Mouse (Mus musculus) lung, postnatal 36 days (tissue): Measurements from ENCODE around the gene Sfxn3.

ENCODE experiments used
- DNase-seq: peaks from one replicate; pipeline ENCODE4 v3.0.0; 2022; ENCODE audit warnings: mixed read lengths

Gene Sfxn3

DNA sequence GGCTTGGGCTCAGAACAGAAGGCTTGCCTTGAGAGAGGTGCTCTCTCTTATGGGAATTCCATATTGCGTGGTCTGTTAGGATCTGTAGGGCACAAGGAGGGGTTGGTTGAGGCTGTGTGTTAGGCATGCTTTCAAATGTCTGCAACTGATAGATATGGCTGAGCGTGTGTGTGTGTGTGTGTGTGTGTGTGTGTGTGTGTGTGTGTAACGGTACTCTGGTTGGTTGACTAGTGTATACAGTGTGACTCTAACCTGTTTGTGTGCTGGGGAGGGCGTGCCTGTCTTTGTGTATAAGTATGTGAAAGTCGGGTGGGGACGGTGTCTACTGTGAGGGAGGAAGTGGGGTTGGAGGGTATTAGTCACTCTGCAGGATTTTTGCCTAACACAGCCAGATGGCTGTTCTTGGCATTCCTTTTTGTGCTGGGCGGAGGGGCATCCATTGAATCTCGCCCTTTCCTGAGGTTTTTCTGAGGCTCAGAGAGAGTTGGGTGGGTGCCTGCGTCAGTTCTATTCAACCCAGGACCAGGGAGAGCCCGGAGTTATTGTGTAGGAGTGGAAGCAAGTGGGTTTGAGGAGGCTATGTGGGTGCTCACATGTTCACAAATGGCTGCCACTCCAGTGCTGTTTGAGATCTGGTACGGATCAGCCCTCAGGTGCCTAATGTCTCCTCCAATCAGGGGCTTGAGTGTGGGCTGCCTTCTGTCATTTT is 786 bp downstream of the Sfxn3 start:
- DNase-seq, result peak; percentile 91

DNA sequence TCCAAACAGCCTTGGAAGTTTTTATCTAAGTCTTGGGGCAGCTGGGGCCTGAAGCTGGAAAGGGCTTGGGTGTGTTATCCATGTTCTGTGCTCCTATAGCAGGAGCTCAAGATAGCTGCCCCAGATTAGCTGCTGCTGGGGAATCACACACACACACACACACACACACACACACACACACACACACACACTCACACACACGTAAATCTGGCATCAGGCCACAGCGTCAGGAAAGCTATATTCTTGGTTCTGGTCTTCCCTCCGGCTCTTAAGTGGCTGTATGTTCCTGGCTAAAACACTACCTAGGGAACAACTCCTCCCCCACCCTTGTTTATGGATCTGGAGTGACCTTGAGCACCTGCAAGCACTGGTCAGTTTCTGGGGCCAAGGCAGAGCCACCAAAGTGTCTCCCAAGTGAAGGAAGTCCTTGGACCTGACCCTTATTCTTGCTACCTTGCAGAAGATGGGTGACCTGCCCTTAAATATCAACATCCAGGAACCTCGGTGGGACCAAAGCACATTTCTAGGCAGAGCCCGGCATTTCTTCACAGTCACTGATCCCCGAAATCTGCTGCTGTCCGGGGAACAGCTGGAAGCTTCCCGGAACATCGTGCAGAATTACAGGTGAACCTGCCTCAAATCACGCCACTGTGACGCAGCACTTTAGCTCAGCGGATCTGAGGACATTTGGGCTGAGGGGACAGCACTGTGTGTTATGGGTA is 1.5 kb downstream of the Sfxn3 start:
- DNase-seq, result no peak

DNA sequence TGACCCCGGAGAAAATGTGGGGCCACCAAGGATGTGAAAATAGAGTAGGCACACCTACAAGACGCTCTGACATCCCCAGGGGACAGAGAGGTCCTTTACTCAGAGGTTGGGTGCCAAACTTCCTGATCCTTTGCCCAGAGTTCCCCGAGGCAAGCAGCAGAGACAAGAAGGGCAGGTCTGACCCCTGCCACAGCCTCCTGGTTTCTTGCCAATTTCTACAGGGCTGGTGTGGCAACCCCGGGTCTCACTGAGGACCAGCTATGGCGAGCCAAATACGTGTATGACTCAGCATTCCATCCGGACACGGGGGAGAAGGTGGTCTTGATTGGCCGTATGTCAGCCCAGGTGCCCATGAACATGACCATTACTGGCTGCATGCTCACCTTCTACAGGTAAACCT is 2.2 kb downstream of the Sfxn3 start:
- no peak for DNase-seq

DNA sequence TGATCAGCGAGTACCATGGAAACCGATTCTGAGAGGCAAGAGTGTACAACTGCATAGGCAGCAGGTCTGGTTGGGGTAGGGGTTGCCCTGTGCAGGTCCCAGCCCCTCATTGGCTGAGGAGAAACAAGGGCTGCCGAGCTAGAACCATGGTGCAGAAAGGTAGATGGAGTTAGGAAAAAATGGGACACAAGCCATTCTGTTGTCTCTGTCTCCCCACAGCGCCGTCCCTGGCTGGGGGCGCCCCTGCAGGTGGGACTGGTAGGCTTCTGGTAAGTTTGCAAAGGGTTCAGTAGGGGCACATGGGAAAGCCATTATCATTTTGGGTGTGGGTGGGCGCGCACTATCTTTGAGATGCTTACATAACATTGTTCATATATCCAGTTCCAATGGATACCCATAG is 6.1 kb downstream of the Sfxn3 start:
- no peak for DNase-seq

DNA sequence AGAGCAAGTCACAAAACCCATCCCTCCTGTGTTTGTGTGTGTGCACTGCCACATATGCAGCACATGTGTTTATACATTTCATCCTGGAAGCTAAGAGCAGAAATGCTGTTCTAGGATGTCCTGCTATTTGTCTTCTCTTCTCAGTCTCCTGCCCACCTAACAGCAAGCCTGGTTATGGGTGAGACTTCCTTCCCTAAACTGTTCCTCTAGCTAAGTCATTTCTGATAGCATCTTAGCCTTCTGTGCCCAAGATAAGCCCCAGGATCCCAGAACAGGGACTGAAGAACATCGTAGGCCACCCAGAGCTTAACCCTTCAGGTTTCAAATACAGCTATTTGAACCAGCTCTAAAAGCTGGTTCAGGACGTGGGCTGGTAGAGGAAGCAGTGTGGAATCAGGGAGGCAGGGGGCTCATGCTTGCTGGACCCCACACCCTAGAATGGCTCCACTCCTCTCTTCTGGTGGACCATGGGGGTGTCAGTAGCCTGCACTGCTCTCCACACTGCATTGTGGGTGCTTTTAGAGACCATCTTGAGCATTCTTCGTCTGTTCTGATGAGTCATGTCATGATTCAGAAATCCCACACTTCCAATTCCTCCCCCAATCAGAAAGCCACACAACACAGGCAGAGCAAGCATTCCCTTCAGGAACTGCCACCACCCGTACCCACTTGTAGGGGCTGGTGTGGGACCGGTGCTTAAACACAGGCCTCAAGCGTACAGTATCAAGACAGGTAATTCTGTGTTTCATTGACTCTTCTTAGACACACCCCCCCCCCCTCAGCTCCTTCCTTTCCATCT is 7.8 kb downstream of the Sfxn3 start:
- no peak for DNase-seq

DNA sequence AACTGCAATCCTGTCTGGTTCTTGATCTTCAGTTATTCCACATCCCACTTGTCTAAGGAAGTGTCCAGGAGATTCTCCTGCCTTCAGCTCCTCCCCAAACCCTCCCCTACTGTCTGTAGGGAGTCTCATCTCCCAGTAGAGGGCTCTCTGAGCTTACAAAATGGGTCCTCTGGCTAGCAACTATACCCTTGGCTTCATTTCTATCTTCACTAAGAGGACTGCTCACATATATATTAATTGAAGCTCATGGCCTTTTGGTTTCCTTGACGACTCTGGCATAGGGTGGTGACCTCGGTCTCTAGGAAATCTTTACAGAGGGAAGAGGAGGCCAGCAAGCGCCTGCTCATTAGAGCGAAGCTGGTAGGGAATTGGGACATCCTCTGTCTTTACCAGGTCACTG is 9.1 kb downstream of the Sfxn3 start:
- DNase-seq, result peak; percentile 75

DNA sequence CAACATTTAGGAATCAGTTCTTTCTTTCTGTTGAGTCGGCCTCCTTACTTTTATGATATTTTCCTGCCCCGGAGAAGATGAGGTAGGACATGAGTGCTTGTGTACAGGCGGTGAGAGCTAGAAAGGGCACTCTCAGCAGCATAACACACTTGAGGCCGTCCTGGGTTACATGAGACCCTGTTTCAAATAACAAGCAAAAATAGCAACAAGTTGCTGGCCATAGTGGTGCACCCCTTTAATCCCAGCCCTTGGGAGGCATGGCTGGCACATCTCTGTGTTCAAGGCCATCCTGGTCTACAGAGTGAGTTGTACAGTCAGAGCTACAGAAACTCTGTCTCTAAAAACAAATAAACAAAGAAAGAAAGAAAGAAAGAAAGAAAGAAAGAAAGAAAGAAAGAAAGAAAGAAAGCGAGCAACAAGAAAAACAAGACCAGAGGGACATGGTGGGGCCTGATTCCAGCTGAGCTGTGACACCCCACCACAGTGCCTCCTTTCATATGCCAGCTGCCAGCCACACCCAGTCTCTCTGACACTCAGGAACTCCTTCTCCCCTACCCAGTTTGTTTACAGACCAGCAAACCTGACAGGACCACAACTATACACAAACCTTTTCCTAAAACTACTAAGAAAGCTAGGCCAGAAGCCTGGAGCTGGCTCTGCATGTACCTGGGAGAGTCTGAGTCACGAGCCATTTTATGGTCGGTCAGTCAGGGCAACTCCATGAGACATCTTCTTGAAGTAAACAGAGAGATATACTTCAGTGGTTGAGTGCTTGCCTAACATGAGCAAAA is 9.8 kb downstream of the Sfxn3 start:
- peak; percentile 45 for DNase-seq

DNA sequence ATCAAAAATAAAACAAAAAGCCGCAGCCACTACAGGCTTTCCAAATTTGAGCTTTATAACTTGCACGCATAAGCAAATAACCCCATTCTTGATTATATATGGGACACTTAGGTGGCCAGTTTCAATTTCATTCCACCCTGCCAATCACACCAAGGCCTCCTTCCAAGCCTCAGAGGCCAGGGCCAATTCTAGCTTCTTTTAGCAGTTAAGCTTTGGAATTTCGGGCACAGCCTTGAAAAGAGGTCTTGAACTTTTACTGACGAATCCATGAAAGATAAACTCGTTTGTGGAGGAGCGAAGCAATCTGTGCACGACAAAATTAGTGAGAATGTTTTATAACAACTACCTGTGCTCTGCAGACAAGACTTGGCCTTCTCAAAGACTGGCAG is 10.4 kb downstream of the Sfxn3 start:
- DNase-seq, result no peak

DNA sequence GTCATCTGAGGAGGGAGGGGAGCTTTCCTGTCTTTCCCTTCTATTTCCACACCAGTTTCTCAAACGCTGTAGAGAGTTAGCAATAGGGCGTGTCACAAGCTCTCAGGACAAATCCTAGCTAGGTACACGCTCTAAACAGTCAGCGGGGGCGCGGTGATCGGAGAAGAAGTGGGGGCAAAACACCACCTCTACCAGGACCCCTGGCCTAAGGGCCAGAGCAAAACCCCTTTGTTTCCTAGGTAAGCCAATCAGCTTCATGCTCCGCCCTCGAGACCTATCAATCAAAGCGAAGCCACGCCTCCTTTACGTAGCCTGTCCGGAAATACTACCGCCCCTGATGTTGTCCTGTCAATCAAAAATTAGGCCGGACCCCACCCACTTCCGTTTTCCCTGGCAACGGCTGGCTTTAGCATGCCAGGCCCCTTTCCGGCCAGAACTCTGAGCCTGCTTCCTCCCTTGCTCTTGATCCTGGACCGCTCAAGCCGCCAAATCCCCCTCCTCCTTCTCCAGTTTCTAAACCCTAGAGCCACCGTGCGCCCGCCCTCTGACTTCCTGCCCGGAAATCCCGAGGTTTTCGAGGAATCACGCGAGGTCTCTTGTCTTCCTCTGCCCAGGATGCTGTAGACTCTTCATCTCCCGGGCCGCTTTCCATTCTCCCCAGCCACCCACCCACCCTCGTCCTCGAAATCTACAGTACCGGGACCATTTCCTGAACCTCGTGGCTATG is 11.0 kb downstream of the Sfxn3 start:
- peak; percentile 99 for DNase-seq

DNA sequence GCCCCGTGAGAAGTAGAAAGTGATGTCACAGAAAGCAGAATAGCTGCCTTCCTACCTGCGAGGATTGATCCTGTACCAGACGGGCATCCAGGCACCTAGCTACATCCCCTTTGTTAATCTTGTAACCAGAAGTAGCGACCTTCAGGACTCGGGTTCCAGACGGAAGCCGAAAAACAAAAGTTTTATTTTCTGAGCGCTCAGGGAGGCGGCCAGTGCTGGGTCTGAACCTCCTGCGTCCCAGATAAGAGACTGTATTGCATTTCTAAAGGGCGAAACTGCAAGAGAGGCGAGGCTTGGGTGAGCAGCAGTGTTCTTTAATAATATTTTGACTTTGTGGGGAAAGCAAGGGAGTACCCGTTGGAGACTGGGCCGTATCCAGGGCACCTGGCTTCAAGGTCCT is 11.5 kb downstream of the Sfxn3 start:
- no peak for DNase-seq

DNA sequence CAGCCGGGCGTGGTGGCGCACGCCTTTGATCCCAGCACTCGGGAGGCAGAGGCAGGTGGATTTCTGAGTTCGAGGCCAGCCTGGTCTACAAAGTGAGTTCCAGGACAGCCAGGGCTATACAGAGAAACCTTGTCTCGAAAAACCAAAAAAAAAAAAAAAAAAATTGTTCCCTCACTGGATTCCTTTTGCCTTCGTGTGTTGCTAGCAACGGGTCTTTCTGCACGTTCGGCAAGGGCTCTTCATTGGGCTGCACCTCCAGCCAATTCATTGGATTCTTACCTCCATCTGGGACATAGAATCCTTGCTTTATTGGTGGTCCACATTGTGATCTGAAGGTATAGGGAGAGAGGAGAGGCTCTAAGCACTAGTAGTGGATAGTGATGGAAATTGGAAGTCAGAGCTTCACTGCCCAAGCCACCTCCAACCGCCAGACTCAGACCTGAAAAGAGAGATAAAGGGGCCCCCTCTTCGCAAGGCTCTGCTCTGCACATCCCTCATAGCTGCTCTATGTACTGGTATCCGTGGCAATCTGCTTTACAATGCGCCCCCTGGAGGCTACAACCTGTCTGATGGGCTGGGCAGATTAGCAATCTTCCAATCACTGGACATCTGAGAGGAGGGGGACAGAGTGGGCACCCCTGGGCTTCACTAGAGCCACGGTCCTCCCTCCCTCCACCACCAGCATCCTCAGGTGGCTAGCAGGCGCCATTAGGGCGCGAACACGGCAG is 16.4 kb downstream of the Sfxn3 start:
- DNase-seq, result peak; percentile 87

DNA sequence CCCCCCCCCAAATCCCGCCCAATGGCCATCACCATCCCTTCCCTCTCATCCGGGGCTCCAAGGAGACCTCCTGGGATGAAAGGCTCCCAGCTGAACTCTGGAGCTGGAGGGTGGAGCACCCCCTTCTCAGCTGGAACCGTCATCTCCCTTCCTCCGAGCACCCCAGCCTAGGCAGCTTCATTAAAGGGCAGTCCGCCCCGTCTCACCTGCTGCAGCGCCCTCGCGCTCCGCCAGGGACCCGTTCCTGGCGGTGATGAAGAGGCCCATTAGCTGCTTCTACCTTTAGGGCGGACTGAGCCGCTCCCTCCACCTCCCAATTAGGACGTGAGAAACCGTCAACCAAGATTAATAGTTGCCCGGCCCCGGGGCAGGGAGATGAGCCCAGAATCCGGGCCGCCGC is 17.9 kb downstream of the Sfxn3 start:
- no peak for DNase-seq

DNA sequence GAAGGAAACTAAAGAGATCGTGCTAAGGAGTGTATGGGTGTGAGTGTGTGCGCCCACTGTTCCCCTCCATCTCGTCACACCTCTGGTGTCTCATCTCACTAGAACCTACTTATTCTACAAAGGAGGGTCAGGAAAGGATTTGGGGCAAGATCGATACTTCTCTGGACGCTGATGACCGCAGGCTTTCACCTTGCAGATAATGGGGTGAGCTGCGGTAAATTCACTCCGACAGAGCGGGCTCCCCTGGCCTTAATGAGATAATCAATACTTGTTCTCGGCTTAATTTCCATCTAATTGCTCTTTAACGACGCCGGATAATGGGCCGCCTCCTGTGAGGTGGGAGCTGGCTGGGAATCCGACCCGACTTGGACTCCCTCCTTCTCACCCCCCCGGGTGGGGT is 19.9 kb downstream of the Sfxn3 start:
- no peak for DNase-seq

DNA sequence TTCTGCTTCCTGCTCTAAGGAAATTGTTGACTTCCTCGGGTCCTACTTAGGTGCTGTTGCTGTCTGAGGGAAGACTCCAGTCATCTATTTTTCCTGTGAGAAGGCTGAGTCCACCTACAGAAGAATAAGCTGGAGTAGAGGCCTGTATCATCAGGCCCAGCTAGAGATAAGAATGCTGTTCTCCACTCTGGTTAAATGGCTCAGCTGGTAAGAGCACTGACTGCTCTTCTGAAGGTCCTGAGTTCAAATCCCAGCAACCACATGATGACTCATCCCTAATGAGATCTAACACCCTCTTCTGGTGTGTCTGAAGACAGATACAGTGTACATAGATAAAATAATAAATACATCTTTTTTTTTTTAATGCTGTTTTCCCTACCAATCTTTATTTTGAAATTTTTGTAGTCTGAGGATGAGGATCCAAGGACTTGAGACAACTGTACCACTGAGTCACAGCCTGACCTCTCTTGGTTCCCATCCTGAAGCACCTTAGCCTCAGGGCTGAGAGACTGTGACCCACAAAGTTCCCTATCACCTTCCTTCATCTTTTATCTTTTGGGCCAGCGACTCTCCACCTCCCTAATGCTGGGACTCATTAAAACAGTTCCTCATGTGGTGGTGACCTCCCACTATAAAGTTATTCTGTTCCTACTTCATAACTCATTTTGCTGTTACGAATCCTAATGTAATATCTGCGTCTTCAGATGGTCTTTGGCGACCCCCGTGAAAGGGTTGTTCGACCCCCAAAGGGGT is 20.6 kb downstream of the Sfxn3 start:
- DNase-seq, result no peak

DNA sequence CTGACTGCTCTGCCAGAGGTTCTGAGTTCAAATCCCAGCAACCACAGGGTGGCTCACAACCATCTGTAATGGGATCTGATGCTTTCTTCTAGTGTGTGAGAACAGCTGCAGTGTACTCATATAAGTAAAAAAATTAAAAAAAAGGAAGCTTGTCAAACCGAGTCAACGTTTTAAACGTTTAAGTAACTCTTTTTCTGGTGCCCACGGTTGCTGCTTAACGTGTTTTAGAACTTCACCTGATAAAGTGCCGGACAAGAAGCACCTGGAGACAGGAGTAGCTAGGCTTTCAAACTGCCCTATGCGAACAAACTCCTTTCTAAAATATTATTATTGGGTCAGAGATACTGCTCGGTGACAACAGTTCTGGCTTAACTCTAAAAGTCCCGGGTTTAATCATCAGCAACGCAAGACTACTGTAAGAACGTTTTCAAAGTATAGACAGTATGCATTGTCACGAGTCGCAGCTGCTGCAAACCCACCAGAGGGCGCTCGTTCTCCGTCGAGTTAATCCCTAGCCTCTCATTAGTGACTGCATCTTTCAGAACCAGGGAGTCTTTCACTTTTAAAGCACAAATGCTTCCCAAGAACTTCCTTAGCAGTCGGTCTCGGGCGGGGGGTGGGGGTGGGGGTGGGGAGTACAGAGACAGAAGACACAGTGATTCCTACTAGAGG is 26.7 kb downstream of the Sfxn3 start:
- DNase-seq, result peak; percentile 87

DNA sequence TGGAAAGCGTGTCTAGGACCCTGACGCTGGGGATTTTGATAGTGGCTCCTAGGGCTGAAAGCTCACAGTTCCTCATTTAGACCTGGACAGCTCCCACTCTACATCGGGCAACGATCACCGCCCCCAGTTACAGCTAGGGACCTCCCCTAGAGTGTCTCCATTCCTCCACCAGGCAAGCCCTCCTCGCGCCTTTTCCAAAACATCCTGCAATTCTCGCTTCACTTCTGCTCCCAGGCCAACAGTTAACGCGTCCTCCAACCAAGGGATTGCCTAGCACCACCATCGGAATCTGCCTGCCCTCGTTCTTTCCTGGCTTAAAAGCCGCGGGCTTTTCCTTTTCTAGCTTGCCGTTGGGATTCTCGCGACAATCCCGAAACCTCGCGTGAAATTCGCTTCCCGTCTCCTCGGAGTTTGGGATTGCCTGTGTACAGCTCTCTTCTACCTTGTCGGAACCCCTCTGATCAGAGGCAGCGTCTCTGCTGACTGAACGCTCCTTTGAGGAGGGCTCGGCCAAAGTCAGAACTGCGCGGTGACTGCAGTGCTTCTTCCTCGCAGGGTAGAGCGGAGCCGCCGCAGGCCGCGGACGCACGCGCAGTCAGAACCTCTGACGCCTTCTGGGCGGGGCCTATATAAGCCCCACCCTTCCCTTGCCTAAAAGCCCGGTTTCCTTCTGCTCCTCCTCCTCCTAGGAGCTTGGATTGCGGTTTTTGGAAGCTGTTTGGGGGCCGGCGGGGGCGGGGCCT is 27.4 kb downstream of the Sfxn3 start, which contains the start of gene Kazald1:
Gene Kazald1 (plus strand): TSS at position 662 of the 743 bp plus-strand sequence.
- peak; percentile 96 for DNase-seq

DNA sequence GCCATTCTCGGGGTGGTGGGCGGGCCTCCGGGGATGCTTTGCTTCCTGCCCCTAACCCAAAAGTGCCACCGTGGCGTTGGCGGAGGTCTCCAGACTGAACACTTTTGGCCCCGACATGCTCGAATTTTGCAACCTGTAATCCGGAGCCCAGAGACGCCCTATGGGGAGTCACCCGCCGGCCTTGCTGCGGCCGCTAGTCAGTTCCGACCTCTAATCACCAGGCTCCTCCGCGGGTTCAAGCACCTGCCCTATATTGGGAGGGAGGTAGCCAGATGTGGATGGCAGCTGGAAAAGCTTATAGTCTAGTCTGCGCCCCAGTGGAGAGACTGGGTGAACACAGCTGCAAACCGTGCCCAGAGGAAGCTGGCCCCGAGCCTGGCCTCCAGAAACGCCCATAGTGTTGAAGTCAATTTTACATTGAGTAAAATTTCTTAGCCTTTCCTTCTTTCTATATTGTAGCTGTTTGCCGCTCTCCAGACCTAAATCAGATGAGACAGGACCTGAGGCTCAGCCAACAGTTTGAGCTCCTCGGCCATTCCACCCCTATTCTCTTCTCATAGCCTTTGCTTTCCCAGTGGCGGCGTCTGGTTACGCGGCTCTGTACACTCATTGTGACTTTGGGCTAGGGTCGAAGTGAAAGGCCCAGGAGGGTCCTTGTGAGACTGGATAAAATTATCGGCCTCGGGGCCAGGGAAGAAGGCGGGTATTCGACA is 28.2 kb downstream of the Sfxn3 start:
- DNase-seq, result no peak

DNA sequence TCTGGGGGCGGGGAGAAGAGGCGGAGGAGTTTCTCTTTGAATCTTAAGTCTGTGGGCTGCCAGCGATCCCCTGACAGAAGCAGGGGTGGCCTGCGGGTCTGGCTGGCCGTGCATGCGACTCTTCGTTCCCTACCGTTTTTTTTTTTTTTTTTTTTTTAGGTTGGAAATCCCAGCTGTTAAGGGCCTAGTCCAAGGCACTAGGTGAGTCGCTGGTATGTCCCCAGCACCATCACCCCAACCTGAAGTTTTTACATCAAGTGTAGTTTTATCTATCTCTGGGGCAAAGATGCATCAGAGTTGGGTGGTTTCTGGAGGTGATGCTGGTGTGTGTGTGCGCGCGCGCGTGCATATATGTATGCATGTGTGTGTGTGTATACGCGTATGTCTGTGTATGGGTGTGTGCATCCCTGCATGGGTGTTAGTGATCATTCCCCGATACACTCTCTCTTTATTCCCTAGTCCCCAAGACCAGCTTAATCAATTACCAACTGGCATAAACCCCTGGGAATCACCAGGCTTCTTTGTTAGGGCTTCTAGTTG is 28.8 kb downstream of the Sfxn3 start:
- peak; percentile 39 for DNase-seq
